Mouse (Mus musculus): ENCODE measurements around the gene Gstm5. TPM values are rescaled to one million over a fixed set of nuclear protein-coding genes. Genes with fewer than 3 reads are reported as not detected.

Gene Gstm5
- polyA plus RNA-seq, 1 experiment from 2014 or later, result 166 TPM

- no peak overlapping the region for H3K4me2 ChIP-seq (replicated peaks; ENCODE audit: low read depth, low read length)
- H3K9me3 ChIP-seq (ENCODE audit: control insufficient read depth, low read depth, low read length), result no peaks in the 10 kb centered on the region
- 61% methylated on average over 4 of the region's 4 CpGs for WGBS
Observed at GRCm38 (mm10) chr3:107945729-107946128, 50.1 kb downstream of the Gstm5 start.

More at GRCm38 (mm10) chr3:107945729-107946128, 50.1 kb downstream of the Gstm5 start:
- Histone ChIP-seq H3K27me3 (ENCODE audit: control insufficient read depth, insufficient read depth, low read length) (no peaks in the 10 kb centered on the region), H3K36me3 (ENCODE audit: control insufficient read depth, insufficient read depth, low read length) (no peaks in the 10 kb centered on the region), H3K4me1 (ENCODE audit: control insufficient read depth, insufficient read depth, low read length) (0 out of 2 replicates have a peak, but pooled peaks cover 6% of the 10 kb centered on the region), H3K4me3 (ENCODE audit: low read depth, low read length) (no peak overlapping the region), H3K27ac (ENCODE audit: low read length) (no peak overlapping the region), H3K9ac (replicated peaks; ENCODE audit: low read depth, low read length) (no peak overlapping the region)
- ATAC-seq (ENCODE audit: insufficient number of reproducible peaks, insufficient read depth, low FRiP score, low read depth), result no peak

Other genes starting within 250 kb of the Gstm5 start
- gene Ahcyl1, start 199.3 kb upstream of the Gstm5 start, polyA plus RNA-seq (2014; fragmentation: Nextera tagmentation; extraction: Ambion mirVana), result 99.5 and 103 TPM in 2 replicates
- 11.0 and 14.0 TPM in 2 replicates for gene Csf1, start 135.4 kb upstream of the Gstm5 start, polyA plus RNA-seq (2014; fragmentation: Nextera tagmentation; extraction: Ambion mirVana)
- gene Eps8l3, start 18.6 kb upstream of the Gstm5 start, polyA plus RNA-seq (2014; fragmentation: Nextera tagmentation; extraction: Ambion mirVana), result 7.0 and 7.2 TPM in 2 replicates
- gene Gstm7, start 36.0 kb downstream of the Gstm5 start, polyA plus RNA-seq (2014; fragmentation: Nextera tagmentation; extraction: Ambion mirVana), result 19.6 and 21.0 TPM in 2 replicates
- 6.9 and 8.1 TPM in 2 replicates for gene Gstm6, start 47.9 kb downstream of the Gstm5 start, polyA plus RNA-seq (2014; fragmentation: Nextera tagmentation; extraction: Ambion mirVana)
- gene Gstm3, start 73.5 kb downstream of the Gstm5 start, polyA plus RNA-seq (2014; fragmentation: Nextera tagmentation; extraction: Ambion mirVana), result 27.4 and 30.9 TPM in 2 replicates
- 169 TPM in 2 replicates for gene Gstm2, start 90.6 kb downstream of the Gstm5 start, polyA plus RNA-seq (2014; fragmentation: Nextera tagmentation; extraction: Ambion mirVana)
- gene Gstm1, start 122.2 kb downstream of the Gstm5 start, polyA plus RNA-seq (2014; fragmentation: Nextera tagmentation; extraction: Ambion mirVana), result 320 and 324 TPM in 2 replicates
- 18.1 and 21.2 TPM in 2 replicates for gene Gstm4, start 149.1 kb downstream of the Gstm5 start, polyA plus RNA-seq (2014; fragmentation: Nextera tagmentation; extraction: Ambion mirVana)
- gene Ampd2, start 190.8 kb downstream of the Gstm5 start, polyA plus RNA-seq (2014; fragmentation: Nextera tagmentation; extraction: Ambion mirVana), result 33.6 and 36.0 TPM in 2 replicates
- 0.51 and 1.2 TPM in 2 replicates for gene Gnat2, start 197.0 kb downstream of the Gstm5 start, polyA plus RNA-seq (2014; fragmentation: Nextera tagmentation; extraction: Ambion mirVana)